Mouse (Mus musculus) lung, embryonic 14.5 days (tissue): ENCODE measurements around the gene Rpusd4. TPM values are rescaled to one million over a fixed set of nuclear protein-coding genes. Genes with fewer than 3 reads are reported as not detected.

Source experiments
- ATAC-seq: fragments of 200-750 bp; cut with Nextera tagmentation; 2 replicates; pipeline ENCODE4 v1.8.0; 2017; ENCODE audit warnings: mild to moderate bottlenecking, moderate TSS enrichment, moderate library complexity; ENCODE audit not compliant: insufficient read depth
- DNase-seq: peaks from one replicate; pipeline ENCODE4 v3.0.0-alpha.2; 2015
- H3K27ac ChIP-seq: fragments of 300-500 bp; sonication (generic); 2 replicates; pipeline ENCODE4 v1.5.1; 2014; ENCODE audit warnings: low read depth, mild to moderate bottlenecking, moderate library complexity
- H3K27me3 ChIP-seq: fragments of 300-500 bp; sonication (generic); 2 replicates; pipeline ENCODE4 v1.6.1; 2014; ENCODE audit warnings: low read length, control low read depth; ENCODE audit not compliant: insufficient read depth
- H3K36me3 ChIP-seq: fragments of 300-500 bp; sonication (generic); 2 replicates; pipeline ENCODE4 v1.6.1; 2014; ENCODE audit warnings: control low read depth; ENCODE audit not compliant: insufficient read depth
- H3K4me1 ChIP-seq: fragments of 300-500 bp; sonication (generic); 2 replicates; pipeline ENCODE4 v1.6.1; 2014; ENCODE audit warnings: antibody characterized with exemption, control low read depth; ENCODE audit not compliant: insufficient read depth
- H3K4me2 ChIP-seq: fragments of 300-500 bp; sonication (generic); 2 replicates; pipeline ENCODE4 v1.6.1; 2014; ENCODE audit warnings: mild to moderate bottlenecking
- H3K4me3 ChIP-seq: fragments of 300-500 bp; sonication (generic); 2 replicates; pipeline ENCODE4 v1.5.1; 2014; ENCODE audit warnings: low read depth, low read length
- H3K9ac ChIP-seq: fragments of 300-500 bp; sonication (generic); 2 replicates; pipeline ENCODE4 v1.6.1; 2014
- H3K9me3 ChIP-seq: fragments of 300-500 bp; sonication (generic); 2 replicates; pipeline ENCODE4 v1.6.1; 2016; ENCODE audit warnings: low read depth, low read length, control low read depth
- CTCF ChIP-seq: IDR thresholded peaks from 2 replicates; pipeline ENCODE4 v1.5.1; 2016; ENCODE audit warnings: antibody characterized with exemption, low read depth
- WGBS: fragments of 180-500 bp; shearing (Covaris S2); extraction: QIAGEN DNeasy Blood & Tissue Kit; methylation state at CpG from one replicate; pipeline ENCODE4 v1.1.7; 2014; 5-methylcytosine and 5-hydroxymethylcytosine counted together
- polyA plus RNA-seq: library from polyadenylated mRNA; unstranded; fragments of >200 nt; fragmentation: Nextera tagmentation; extraction: Ambion mirVana; gene quantifications from 2 replicates; pipeline ENCODE4 v1.2.1, GENCODE M21; 2014

Rpusd4 gene
- polyA plus RNA-seq, 1 experiment from 2014 or later: 30.9 TPM

- no peak for ATAC-seq
- 77% methylated on average over 4 of the region's 4 CpGs for WGBS
- no peaks in the 10 kb centered on the region for H3K9me3 ChIP-seq
Observed at GRCm38 (mm10) chr9:35284351-35284750, 16.7 kb downstream of the Rpusd4 start.

GRCm38 (mm10) chr9:35286351-35286750, 18.7 kb downstream of the Rpusd4 start:
- no peak overlapping the region for H3K27ac ChIP-seq
- DNase-seq: no peak
- H3K36me3 ChIP-seq: no peaks in the 10 kb centered on the region
- 73% methylated on average over 3 of the region's 3 CpGs for WGBS
- no peak overlapping the region for H3K4me3 ChIP-seq
- H3K4me1 ChIP-seq: no peaks in the 10 kb centered on the region
- H3K9me3 ChIP-seq: no peaks in the 10 kb centered on the region
- no peak overlapping the region for H3K4me2 ChIP-seq
- no peak overlapping the region for H3K9ac ChIP-seq
- no peaks in the 10 kb centered on the region for H3K27me3 ChIP-seq
- no peak for ATAC-seq
- no peak for TF ChIP-seq CTCF

More at GRCm38 (mm10) chr9:35284351-35284750, 16.7 kb downstream of the Rpusd4 start:
- H3K27me3 ChIP-seq: no peaks in the 10 kb centered on the region
- H3K4me2 ChIP-seq: no peak overlapping the region
- H3K4me1 ChIP-seq: no peaks in the 10 kb centered on the region
- no peaks in the 10 kb centered on the region for H3K36me3 ChIP-seq
- H3K9ac ChIP-seq: no peak overlapping the region
- TF ChIP-seq CTCF: no peak
- no peak overlapping the region for H3K4me3 ChIP-seq
- no peak overlapping the region for H3K27ac ChIP-seq
- DNase-seq: no peak

DNA sequence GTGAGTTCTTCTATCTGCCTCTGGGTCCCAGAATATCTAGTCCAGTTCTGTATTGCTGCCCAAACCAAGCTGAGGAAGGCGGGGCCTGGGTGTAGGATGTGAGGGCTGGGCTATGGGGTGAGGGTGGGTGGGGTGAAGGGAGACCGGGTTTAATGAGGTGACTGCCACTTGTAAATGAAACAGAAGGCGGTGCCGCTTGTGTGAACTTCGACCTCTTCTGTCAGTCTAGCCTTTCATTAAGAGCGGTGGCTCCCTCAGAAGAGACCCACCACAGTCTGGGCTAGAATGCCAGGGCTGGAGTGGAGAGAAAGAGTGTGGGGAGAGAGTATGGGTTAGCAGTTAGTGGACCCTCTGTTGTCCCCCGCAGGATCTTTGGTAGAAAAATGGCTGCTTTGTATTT, 22.3 kb downstream of the Rpusd4 start:
- Histone ChIP-seq H3K9ac (no peak overlapping the region), H3K27me3 (no peaks in the 10 kb centered on the region), H3K27ac (no peak overlapping the region), H3K4me2 (no peak overlapping the region), H3K36me3 (no peaks in the 10 kb centered on the region), H3K4me3 (no peak overlapping the region), H3K4me1 (no peaks in the 10 kb centered on the region), H3K9me3 (no peaks in the 10 kb centered on the region)
- ATAC-seq: peak; percentile 47; the same call in 1 of the 2 replicates
- DNase-seq: no peak
- TF ChIP-seq CTCF: no peak
- WGBS: 20% methylated on average over 7 of the region's 7 CpGs

DNA sequence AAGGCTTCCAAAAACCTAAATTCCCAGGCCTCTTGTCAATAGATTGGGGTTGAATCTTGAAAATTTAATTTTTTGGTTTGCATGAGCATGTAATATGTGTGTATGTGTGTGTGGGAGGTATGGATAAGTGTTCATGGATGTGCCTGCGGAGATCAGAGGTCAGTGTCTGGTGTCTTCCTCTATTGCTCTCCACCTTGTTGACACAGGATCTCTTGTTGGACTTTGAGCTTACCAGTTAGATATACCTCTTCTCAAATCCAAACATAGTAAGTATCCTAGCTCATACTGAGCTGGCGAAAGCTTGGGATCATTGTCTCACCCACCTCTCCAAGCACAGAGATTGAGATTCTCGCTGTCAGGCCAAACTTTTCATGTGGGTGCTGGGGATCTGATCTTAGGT, 22.8 kb downstream of the Rpusd4 start:
- no peak for DNase-seq
- no peaks in the 10 kb centered on the region for H3K27me3 ChIP-seq
- H3K36me3 ChIP-seq: no peaks in the 10 kb centered on the region
- no peak overlapping the region for H3K9ac ChIP-seq
- ATAC-seq: no peak
- no peaks in the 10 kb centered on the region for H3K9me3 ChIP-seq
- H3K4me3 ChIP-seq: no peak overlapping the region
- H3K4me1 ChIP-seq: no peaks in the 10 kb centered on the region
- TF ChIP-seq CTCF: no peak
- WGBS: 86% methylated on average over 3 of the region's 3 CpGs
- H3K27ac ChIP-seq: no peak overlapping the region
- H3K4me2 ChIP-seq: no peak overlapping the region

- H3K4me2 ChIP-seq: no peak overlapping the region
- no peak overlapping the region for H3K9ac ChIP-seq
- WGBS: 52% methylated on average over 4 of the region's 4 CpGs
- H3K4me3 ChIP-seq: no peak overlapping the region
- no peak for TF ChIP-seq CTCF
- no peaks in the 10 kb centered on the region for H3K36me3 ChIP-seq
- ATAC-seq (no peak), DNase-seq (no peak)
- no peaks in the 10 kb centered on the region for H3K4me1 ChIP-seq
- no peak overlapping the region for H3K27ac ChIP-seq
- H3K9me3 ChIP-seq: no peaks in the 10 kb centered on the region
- no peaks in the 10 kb centered on the region for H3K27me3 ChIP-seq
Observed at GRCm38 (mm10) chr9:35290916-35291315, 23.3 kb downstream of the Rpusd4 start.

DNA sequence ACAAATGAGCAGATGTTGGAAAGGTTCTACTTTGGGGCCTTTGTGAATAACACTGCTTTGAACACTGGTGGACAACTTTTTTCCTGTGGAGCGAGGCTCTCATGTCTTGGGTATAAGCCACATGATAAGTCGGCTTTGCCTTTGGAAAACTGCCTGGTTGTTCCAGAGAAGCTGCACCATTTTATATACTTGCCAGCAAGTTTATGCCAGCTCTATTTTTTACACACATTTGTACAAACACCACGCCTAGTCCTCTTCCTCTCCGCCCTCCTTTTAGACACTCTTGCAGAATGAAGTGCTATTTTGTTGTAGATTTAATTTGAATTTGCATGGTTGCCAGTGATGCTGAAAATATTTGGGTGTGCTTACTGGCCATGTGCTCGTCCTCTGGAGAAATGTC, 25.8 kb downstream of the Rpusd4 start:
- ATAC-seq (no peak), DNase-seq (no peak)
- Histone ChIP-seq H3K9me3 (0 out of 2 replicates have a peak, but pooled peaks cover 5% of the 10 kb centered on the region), H3K9ac (no peak overlapping the region), H3K27me3 (no peaks in the 10 kb centered on the region), H3K4me3 (no peak overlapping the region), H3K27ac (no peak overlapping the region), H3K4me2 (no peak overlapping the region), H3K4me1 (no peaks in the 10 kb centered on the region), H3K36me3 (no peaks in the 10 kb centered on the region)
- TF ChIP-seq CTCF: no peak
- WGBS: 67% methylated on average over 5 of the region's 5 CpGs

DNA sequence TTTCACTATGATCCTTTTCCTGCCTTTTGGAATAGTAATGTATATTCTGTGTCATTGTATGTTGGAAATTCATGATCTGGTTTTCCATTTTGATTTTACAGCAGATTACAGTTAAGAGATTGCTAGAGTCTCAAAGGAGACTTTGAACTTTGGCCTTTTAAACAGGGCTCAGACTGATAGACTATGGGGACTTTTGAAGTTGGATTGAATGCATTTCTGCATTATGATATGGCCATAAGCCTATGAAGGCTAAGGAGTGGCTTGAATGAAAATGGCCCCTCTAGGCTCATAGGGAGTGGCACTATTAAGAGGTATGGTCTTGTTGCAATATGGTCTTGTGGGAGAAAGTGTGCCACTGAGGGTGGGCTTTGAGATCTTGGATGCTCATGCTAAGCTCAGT, 30.1 kb downstream of the Rpusd4 start:
- Histone ChIP-seq H3K36me3 (no peaks in the 10 kb centered on the region), H3K27ac (no peak overlapping the region), H3K9me3 (0 out of 2 replicates have a peak, but pooled peaks cover 5% of the 10 kb centered on the region), H3K4me3 (no peak overlapping the region), H3K4me1 (no peaks in the 10 kb centered on the region), H3K9ac (no peak overlapping the region), H3K4me2 (no peak overlapping the region), H3K27me3 (no peaks in the 10 kb centered on the region)
- no peak for TF ChIP-seq CTCF
- ATAC-seq (no peak), DNase-seq (no peak)

- no peak overlapping the region for H3K4me2 ChIP-seq
- H3K4me1 ChIP-seq: no peaks in the 10 kb centered on the region
- no peaks in the 10 kb centered on the region for H3K27me3 ChIP-seq
- no peak overlapping the region for H3K9ac ChIP-seq
- no peaks in the 10 kb centered on the region for H3K36me3 ChIP-seq
- no peak overlapping the region for H3K27ac ChIP-seq
- TF ChIP-seq CTCF: no peak
- no peaks in the 10 kb centered on the region for H3K9me3 ChIP-seq
- ATAC-seq (no peak), DNase-seq (no peak)
- no peak overlapping the region for H3K4me3 ChIP-seq
- WGBS: 84% methylated on average over 3 of the region's 3 CpGs
Observed at GRCm38 (mm10) chr9:35302172-35302571, 34.5 kb downstream of the Rpusd4 start.
